Mouse (Mus musculus): ENCODE results near the gene Celsr2. TPM values are rescaled to one million over a fixed set of nuclear protein-coding genes. Genes with fewer than 3 reads are reported as not detected.

Gene Celsr2
- 100 to 1,000 TPM; 163 to 185 TPM for total RNA-seq (2021)
- long read RNA-seq, experiment 1, full-length matches to known transcripts = 23 of 143 reads
- long read RNA-seq, experiment 1, partial matches to known transcripts = 87 of 143 reads
- long read RNA-seq, experiment 1, other reads (novel, unspliced or antisense) = 33 of 143 reads
- long read RNA-seq, experiment 2, full-length matches to known transcripts = 16 of 114 reads
- long read RNA-seq, experiment 2, partial matches to known transcripts = 69 of 114 reads
- long read RNA-seq, experiment 2, other reads (novel, unspliced or antisense) = 29 of 114 reads

DNA sequence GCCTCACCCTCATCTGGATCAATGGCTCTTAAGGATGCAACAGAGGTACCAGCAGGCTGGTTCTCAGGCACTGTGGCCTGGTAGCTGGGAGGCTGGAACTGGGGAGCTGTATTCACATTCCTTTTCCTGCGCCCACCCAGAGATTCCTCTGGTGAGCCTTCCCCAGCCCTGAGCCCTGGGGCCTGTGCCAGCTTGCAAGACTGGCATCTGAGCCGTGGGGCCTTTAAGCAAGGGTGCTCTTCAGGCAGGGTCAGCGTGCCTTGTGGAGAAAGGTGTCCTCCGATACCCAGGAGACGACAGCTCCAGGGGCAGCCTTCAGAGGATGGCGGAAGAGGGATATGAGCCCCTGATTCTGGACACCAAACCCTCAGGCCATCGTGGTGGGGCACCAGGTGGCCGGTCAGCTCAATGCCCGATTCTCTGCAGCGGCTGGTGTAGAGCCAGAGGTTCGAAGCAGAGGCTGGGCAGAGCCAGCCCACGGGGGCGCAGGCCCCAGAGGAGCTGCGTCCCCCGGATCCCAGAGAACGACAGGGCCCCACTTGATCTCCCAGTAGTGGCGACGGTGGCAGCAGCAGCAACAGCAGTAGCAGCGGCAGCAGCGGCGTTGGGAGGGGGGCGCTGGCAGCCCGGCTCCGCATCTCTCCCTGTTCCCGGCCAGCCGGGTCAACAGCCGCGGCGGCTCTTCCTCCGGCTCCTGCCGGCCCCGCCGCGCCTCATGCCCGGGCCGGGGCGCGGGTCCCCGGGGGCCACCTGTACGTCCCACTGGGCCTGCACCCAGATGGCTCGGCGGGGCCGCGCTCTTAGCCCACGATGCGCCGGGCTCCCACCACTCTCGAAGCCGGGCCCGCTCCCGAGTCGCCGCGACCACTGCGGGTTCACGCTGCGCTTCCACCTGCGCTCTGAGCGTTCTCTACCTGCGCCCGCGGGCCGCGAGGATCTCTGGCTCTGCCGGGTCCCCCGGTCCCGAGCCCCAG lies at the start of gene Celsr2:
TSS of gene Celsr2 (minus strand) at position 696 of the 974 bp plus-strand sequence.
- TF ChIP-seq CTCF (IDR thresholded peaks at IDR 0.05) = no peak
- peak within 1 kb of the TSS; percentile 92 for H3K4me3 ChIP-seq
- peak; percentile 55 to 56 for DNase-seq (ENCODE audit: extremely low spot score in 1 of 2, low spot score in 2 of 2)
- intact Hi-C loops (cut with DNase I) = no loop called here
- H3K27ac ChIP-seq = peak within 1 kb of the TSS; percentile 91

DNA sequence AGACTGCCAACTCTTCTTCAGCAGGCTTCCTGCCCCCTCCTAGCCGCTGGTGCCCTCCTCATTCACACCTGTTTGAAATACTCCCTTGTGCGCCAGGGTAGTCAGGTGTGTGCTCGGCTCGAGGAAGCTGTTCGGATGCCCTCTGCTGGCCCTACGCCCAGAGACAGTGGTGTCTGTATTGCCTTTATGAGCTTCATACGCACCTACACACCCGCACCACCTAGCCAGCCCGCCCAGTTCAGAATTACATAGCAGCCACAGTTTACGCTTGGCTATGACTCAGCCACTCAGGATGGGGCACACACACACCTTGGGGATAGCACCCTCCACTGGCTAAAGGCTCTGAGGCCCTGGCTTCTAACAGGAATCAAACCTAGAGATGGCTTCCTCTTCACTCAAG lies 43.5 kb upstream of the Celsr2 start:
- intact Hi-C loops (cut with DNase I) = no loop called here
- DNase-seq (ENCODE audit: extremely low spot score in 1 of 2, low spot score in 2 of 2) = peak in 1 of 2 experiments; percentile 19
- H3K27ac ChIP-seq = no peak overlapping the region
- no peak overlapping the region for H3K4me3 ChIP-seq
- TF ChIP-seq CTCF (IDR thresholded peaks at IDR 0.05) = no peak; the same call in 1 of the 2 replicates

- TF ChIP-seq CTCF (IDR thresholded peaks at IDR 0.05) = no peak
- Histone ChIP-seq H3K27ac (no peak overlapping the region), H3K4me3 (no peak overlapping the region)
- intact Hi-C loops (cut with DNase I) = no loop called here
- DNase-seq (ENCODE audit: extremely low spot score in 1 of 2, low spot score in 2 of 2) = no peak
Measured at GRCm38 (mm10) chr3:108458380-108458779, 43.0 kb upstream of the Celsr2 start.

- Histone ChIP-seq H3K27ac (no peak overlapping the region), H3K4me3 (no peak overlapping the region)
- DNase-seq (ENCODE audit: extremely low spot score in 1 of 2, low spot score in 2 of 2) = no peak
- intact Hi-C loops (cut with DNase I) = no loop called here
- TF ChIP-seq CTCF (IDR thresholded peaks at IDR 0.05) = no peak
Measured at GRCm38 (mm10) chr3:108454172-108454571, 38.8 kb upstream of the Celsr2 start.

DNA sequence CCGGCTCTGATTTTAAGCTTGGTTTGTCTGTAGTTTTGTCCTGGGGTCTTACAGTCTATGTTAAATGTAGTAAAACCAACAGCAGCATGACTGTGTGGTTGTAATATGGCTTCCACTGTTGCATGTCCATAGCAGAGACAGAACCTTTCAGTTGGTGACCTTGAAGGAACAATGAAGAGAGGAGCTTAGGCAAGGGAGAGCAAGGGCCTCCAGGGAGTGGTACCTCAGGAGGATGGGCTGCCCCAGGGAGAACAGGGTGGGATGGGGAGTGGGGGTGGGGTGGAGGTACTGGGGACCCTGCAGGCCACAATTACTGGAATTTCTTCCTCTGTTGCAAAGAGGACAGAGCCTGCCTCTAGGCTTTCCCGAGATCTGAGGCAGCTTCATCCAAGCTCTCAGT lies 36.6 kb upstream of the Celsr2 start:
- intact Hi-C loops (cut with DNase I) = no loop called here
- DNase-seq (ENCODE audit: extremely low spot score in 1 of 2, low spot score in 2 of 2) = no peak
- TF ChIP-seq CTCF (IDR thresholded peaks at IDR 0.05) = no peak
- no peak overlapping the region for H3K27ac ChIP-seq
- H3K4me3 ChIP-seq = no peak overlapping the region

DNA sequence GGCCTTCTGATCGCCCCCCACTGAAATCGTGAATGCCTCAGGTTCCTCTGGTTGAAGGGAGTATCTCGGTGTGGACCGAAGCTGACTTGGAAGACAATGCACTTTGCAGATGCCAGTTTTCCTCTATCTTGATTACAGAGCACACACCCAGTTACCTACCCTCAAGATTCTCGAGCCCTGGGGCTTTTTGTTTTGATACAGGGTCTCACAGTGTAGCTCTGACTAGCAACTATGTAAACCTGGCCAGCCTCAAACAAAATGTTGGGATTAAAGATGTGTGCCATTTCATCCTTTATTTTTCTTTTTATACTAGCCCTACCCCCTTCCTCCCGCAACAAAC lies 30.0 kb upstream of the Celsr2 start:
- DNase-seq (ENCODE audit: extremely low spot score in 1 of 2, low spot score in 2 of 2) = no peak
- no peak for TF ChIP-seq CTCF (IDR thresholded peaks at IDR 0.05)
- Histone ChIP-seq H3K27ac (peak overlapping the region; percentile 89), H3K4me3 (peak overlapping the region; percentile 89)
- intact Hi-C loops (cut with DNase I) = loop anchor here (2.0 to 5.0 kb wide), 2 partner anchors 45 to 52 kb away; no protein-coding TSS in a partner anchor

GRCm38 (mm10) chr3:108444698-108445365 lies 29.5 kb upstream of the Celsr2 start, which contains the start of gene Sars:
Sars (minus strand) TSS chr3:108445209.
- TF ChIP-seq CTCF (IDR thresholded peaks at IDR 0.05) = peak; percentile 60
- peak within 1 kb of the TSS; percentile 89 for H3K27ac ChIP-seq
- intact Hi-C loops (cut with DNase I) = loop anchor here (2.0 to 5.0 kb wide), 2 partner anchors 44 to 52 kb away; no protein-coding TSS in a partner anchor
- peak; percentile 87 to 89 for DNase-seq (ENCODE audit: extremely low spot score in 1 of 2, low spot score in 2 of 2)
- peak within 1 kb of the TSS; percentile 89 for H3K4me3 ChIP-seq

GRCm38 (mm10) chr3:108444029-108444428 lies 28.7 kb upstream of the Celsr2 start:
- TF ChIP-seq CTCF (IDR thresholded peaks at IDR 0.05) = no peak
- H3K27ac ChIP-seq = peak overlapping the region; percentile 89
- intact Hi-C loops (cut with DNase I) = loop anchor here (2.0 kb wide), 1 partner anchor 43 kb away; no protein-coding TSS in a partner anchor
- peak overlapping the region; percentile 89 for H3K4me3 ChIP-seq
- DNase-seq (ENCODE audit: extremely low spot score in 1 of 2, low spot score in 2 of 2) = peak in 1 of 2 experiments; percentile 32

GRCm38 (mm10) chr3:108436380-108436714 lies 21.0 kb upstream of the Celsr2 start:
- intact Hi-C loops (cut with DNase I) = no loop called here
- Histone ChIP-seq H3K4me3 (no peak overlapping the region), H3K27ac (no peak overlapping the region)
- TF ChIP-seq CTCF (IDR thresholded peaks at IDR 0.05) = no peak; the same call in 1 of the 2 replicates
- DNase-seq (ENCODE audit: extremely low spot score in 1 of 2, low spot score in 2 of 2) = no peak

GRCm38 (mm10) chr3:108435701-108436379 lies 20.5 kb upstream of the Celsr2 start:
- Histone ChIP-seq H3K27ac (no peak overlapping the region), H3K4me3 (no peak overlapping the region)
- no peak for TF ChIP-seq CTCF (IDR thresholded peaks at IDR 0.05)
- intact Hi-C loops (cut with DNase I) = no loop called here
- DNase-seq (ENCODE audit: extremely low spot score in 1 of 2, low spot score in 2 of 2) = no peak

DNA sequence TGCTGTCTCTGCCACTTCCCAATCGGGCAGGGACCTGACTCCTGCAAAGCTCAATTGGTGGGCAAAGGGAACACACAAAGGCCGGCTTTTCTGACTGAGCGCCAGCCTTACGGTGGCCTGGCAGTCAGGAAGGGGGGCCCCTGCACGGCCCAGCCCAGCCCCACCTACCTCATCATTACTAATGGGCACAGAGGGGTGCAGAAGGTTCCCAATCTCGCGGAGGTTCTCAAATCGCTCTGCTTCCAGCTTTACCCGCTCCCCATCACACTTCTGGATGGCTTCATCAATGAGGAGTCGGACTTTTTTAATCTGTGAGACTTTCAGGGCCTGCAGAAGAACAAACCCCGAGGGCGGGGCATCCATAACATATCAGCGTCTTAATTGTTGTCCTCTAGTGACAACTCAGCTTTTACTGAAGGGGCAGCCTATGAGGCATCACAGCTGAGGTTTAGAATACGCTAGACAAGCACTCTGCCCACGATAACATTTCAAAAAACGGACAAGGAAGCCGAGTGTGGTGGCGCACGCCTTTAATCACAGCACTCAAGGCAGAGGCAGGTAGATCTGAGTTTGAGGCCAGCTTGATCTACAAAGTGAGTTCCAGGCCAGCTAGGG lies 18.6 kb upstream of the Celsr2 start:
- intact Hi-C loops (cut with DNase I) = loop anchor here (2.0 kb wide), 1 partner anchor 31 kb away; no protein-coding TSS in a partner anchor
- Histone ChIP-seq H3K27ac (no peak overlapping the region), H3K4me3 (no peak overlapping the region)
- no peak for TF ChIP-seq CTCF (IDR thresholded peaks at IDR 0.05)
- DNase-seq (ENCODE audit: extremely low spot score in 1 of 2, low spot score in 2 of 2) = no peak
